Mouse (Mus musculus): ENCODE measurements at regions not wholly inside any gene's neighbourhood (a gene's known extent, or its start where the extent isn't known, plus 50 kb on each side); places are given as distances from the start of the nearest gene placed in this dataset.
A peak's percentile ranks its signal among the peaks of the same experiment; 100 is the strongest.

DNA sequence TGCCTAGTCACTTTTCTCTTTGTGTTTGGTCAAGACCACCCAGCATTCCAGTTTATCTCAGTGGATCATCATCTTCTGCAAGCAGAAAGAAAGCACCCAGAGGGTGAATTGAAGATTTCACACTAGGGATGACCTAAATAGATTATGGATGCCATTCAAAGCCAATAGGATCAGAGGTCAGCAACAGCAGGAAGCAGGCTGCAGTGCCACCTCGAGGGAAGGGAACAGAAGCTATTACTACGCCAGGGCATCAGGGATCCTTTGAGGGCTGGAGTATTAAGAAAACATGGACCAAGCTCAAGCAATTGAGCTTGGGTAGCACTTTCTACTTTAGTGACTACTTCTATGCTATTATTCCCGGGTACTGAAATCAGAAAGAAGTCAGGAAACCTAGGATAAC lies 307.1 kb upstream of the Pitrm1 start:
- WGBS = 46% methylated on average over 3 of the region's 3 CpGs
- Histone ChIP-seq H3K4me1 (ENCODE audit: insufficient read depth, low read length) (no peaks in the 10 kb centered on the region), H3K4me2 (ENCODE audit: low read depth, low read length) (no peak overlapping the region), H3K9me3 (ENCODE audit: low read length) (no peaks in the 10 kb centered on the region), H3K27ac (no peak overlapping the region), H3K27me3 (ENCODE audit: insufficient read depth, low read length) (no peaks in the 10 kb centered on the region), H3K9ac (replicated peaks; ENCODE audit: low read length) (no peak overlapping the region), H3K4me3 (ENCODE audit: low read length) (no peak overlapping the region), H3K36me3 (ENCODE audit: insufficient read depth, low read length) (no peaks in the 10 kb centered on the region)
- DNase-seq (ENCODE audit: low spot score) = no peak
- ATAC-seq = no peak
- TF ChIP-seq CTCF (IDR thresholded peaks at IDR 0.05; ENCODE audit: low read depth) = peak; percentile 20; the same call in 1 of the 2 replicates

DNA sequence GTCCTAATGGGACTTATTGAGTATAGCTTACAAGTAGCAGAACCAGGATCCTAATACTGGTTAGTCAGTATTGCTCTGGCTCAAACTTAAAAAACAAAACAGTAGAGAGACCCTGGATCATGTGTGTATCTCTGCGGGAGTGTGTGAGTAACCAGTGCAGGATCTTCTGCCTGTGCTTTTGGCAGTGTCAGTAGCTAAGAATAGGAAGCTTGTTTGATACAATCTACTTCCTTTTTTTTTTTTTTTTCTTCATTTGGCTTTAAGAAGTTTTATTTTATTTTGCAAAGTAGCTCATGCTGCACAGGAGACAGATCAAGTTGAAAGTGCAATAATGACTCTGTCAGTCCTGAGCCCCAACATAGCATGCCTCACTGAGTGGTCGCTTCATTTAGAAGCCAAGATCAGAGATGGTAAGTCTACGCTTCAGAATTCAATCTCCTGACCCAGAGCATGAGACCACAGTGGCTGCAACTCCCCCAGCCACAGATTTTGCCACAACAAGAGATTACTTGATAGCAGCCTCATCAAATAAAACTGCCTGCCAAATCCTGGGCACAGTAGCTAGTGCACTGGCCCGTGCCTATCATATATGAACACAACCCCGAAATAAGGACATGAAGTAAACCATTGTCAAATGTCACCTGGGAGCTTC lies 306.4 kb upstream of the Pitrm1 start:
- H3K4me3 ChIP-seq (ENCODE audit: low read length) = no peak overlapping the region
- WGBS = 91% methylated on average over 5 of the region's 5 CpGs
- TF ChIP-seq CTCF (IDR thresholded peaks at IDR 0.05; ENCODE audit: low read depth) = no peak

DNA sequence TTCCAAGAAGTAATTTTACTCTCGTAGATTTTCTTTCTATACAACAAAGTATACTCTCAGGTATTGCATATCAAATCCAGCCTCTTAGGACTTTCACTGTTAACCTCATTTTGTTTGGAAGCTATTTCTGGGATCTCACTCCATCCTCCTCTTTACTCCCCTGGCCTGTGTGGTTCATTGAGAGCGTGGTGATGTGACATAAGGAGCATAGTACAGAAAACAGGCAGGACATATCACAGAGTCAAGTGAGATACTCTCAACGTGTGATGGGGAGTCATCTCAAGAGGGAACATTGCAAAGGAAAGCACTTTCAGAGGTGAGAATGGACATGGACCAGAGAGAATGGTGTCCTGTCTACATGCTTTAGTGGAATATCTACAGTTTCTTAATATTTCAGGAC lies 297.8 kb upstream of the Pitrm1 start:
- TF ChIP-seq CTCF (IDR thresholded peaks at IDR 0.05; ENCODE audit: low read depth) = no peak
- 77% methylated on average over 3 of the region's 3 CpGs for WGBS
- ATAC-seq = no peak

More for the DNA sequence above, 306.4 kb upstream of the Pitrm1 start:
- ATAC-seq (no peak), DNase-seq (ENCODE audit: low spot score) (no peak)
- H3K4me2 ChIP-seq (ENCODE audit: low read depth, low read length) = no peak overlapping the region
- no peaks in the 10 kb centered on the region for H3K36me3 ChIP-seq (ENCODE audit: insufficient read depth, low read length)
- no peaks in the 10 kb centered on the region for H3K4me1 ChIP-seq (ENCODE audit: insufficient read depth, low read length)
- no peaks in the 10 kb centered on the region for H3K9me3 ChIP-seq (ENCODE audit: low read length)
- H3K27me3 ChIP-seq (ENCODE audit: insufficient read depth, low read length) = no peaks in the 10 kb centered on the region
- no peak overlapping the region for H3K9ac ChIP-seq (replicated peaks; ENCODE audit: low read length)
- no peak overlapping the region for H3K27ac ChIP-seq

DNA sequence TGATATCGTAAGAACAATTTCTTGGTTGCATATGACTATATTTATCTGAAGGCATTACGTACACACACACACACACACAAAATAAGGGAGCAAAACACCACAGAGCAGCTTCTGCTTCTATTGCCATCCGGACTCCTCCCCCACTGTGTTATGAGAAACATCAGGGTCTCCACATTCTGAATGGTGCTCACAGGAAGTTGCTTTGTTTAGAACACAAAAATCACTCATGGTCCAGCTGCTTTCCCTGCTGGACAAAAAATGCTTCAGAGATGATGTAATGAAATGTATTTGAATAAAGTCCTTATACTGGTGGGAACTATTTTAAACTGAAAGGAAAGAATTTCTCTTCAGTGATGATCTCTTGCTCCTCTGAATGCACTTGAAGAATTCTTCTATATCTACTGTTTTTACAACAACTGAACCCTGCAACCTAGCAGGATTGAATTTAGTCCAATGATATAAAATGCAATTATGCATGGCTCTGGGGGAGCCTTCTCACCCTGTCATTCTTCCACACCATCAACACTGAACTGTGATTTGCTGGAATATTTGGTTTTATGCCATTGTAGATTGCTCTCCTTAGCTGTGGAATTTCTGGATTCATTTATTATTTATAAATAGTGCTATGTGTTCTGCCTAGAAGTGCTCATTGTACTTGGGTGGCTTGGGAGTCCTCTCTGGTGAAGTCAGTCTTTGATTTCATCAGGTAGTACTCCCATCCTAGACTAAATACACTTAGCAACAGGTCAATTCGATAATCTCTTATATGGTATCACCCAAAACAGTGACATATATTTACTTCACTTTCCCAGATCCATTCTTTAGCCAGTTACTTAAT lies 296.7 kb upstream of the Pitrm1 start:
- Histone ChIP-seq H3K4me3 (ENCODE audit: low read length) (no peak overlapping the region), H3K27me3 (ENCODE audit: insufficient read depth, low read length) (no peaks in the 10 kb centered on the region), H3K4me1 (ENCODE audit: insufficient read depth, low read length) (no peaks in the 10 kb centered on the region), H3K36me3 (ENCODE audit: insufficient read depth, low read length) (no peaks in the 10 kb centered on the region), H3K4me2 (ENCODE audit: low read depth, low read length) (no peak overlapping the region), H3K9me3 (ENCODE audit: low read length) (no peaks in the 10 kb centered on the region), H3K27ac (0 out of 2 replicates have a peak overlapping the region, but pooled peaks have one; percentile 17), H3K9ac (replicated peaks; ENCODE audit: low read length) (no peak overlapping the region)
- 40% methylated on average over 4 of the region's 4 CpGs for WGBS
- ATAC-seq (peak; percentile 91), DNase-seq (ENCODE audit: low spot score) (peak; percentile 65)
- TF ChIP-seq CTCF (IDR thresholded peaks at IDR 0.05; ENCODE audit: low read depth) = no peak

More for the DNA sequence above, 297.8 kb upstream of the Pitrm1 start:
- H3K4me2 ChIP-seq (ENCODE audit: low read depth, low read length) = no peak overlapping the region
- H3K9ac ChIP-seq (replicated peaks; ENCODE audit: low read length) = no peak overlapping the region
- H3K9me3 ChIP-seq (ENCODE audit: low read length) = no peaks in the 10 kb centered on the region
- no peak for DNase-seq (ENCODE audit: low spot score)
- no peaks in the 10 kb centered on the region for H3K27me3 ChIP-seq (ENCODE audit: insufficient read depth, low read length)
- H3K4me3 ChIP-seq (ENCODE audit: low read length) = no peak overlapping the region
- no peak overlapping the region for H3K27ac ChIP-seq
- no peaks in the 10 kb centered on the region for H3K36me3 ChIP-seq (ENCODE audit: insufficient read depth, low read length)
- no peaks in the 10 kb centered on the region for H3K4me1 ChIP-seq (ENCODE audit: insufficient read depth, low read length)

DNA sequence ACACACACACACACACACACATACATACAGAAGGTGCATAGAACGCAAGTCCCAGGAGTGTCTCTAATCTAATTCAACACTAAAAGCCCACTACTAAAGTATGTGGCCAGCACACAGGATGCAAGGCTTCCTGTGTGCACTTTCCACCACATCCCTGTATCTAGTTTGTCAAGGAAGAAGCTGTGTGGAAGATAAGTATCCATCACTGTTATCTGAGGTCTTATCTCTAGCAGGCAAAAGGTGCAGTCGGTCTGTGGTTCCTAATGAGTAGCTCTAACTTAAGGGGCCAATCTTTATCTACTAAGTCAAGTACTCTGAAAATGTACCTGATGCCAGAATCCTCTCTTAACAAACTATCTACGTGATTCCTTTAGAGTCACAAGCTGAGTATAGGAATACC lies 295.8 kb upstream of the Pitrm1 start:
- ATAC-seq = no peak
- TF ChIP-seq CTCF (IDR thresholded peaks at IDR 0.05; ENCODE audit: low read depth) = no peak
- WGBS = 90% methylated on average over 3 of the region's 3 CpGs
- H3K4me1 ChIP-seq (ENCODE audit: insufficient read depth, low read length) = no peaks in the 10 kb centered on the region
- no peak for DNase-seq (ENCODE audit: low spot score)
- no peak overlapping the region for H3K9ac ChIP-seq (replicated peaks; ENCODE audit: low read length)
- no peak overlapping the region for H3K4me2 ChIP-seq (ENCODE audit: low read depth, low read length)
- no peaks in the 10 kb centered on the region for H3K9me3 ChIP-seq (ENCODE audit: low read length)
- H3K27ac ChIP-seq = no peak overlapping the region
- H3K4me3 ChIP-seq (ENCODE audit: low read length) = no peak overlapping the region
- no peaks in the 10 kb centered on the region for H3K36me3 ChIP-seq (ENCODE audit: insufficient read depth, low read length)
- no peaks in the 10 kb centered on the region for H3K27me3 ChIP-seq (ENCODE audit: insufficient read depth, low read length)

DNA sequence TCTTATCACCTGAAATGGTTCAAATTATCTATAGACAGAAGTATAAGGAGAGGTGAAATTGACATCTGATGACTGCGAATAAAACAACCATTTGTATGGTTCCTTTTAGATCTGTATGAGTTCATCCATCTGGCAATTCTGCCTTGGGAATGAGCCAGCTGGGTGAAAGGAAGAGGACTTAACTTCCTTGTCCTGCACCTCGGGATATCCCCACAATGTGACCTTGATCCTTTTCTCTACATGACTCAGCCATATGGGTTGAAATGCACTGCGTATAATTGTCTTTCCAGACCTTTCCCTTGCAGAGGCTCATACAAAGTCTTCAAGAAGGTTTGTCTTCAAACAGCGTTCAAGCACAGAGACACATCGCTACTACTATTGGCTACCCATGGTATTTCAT lies 292.6 kb upstream of the Pitrm1 start:
- no peak for DNase-seq (ENCODE audit: low spot score)
- H3K9ac ChIP-seq (replicated peaks; ENCODE audit: low read length) = no peak overlapping the region
- no peak overlapping the region for H3K4me3 ChIP-seq (ENCODE audit: low read length)
- no peak for TF ChIP-seq CTCF (IDR thresholded peaks at IDR 0.05; ENCODE audit: low read depth)
- no peaks in the 10 kb centered on the region for H3K9me3 ChIP-seq (ENCODE audit: low read length)
- H3K27ac ChIP-seq = no peak overlapping the region
- no peaks in the 10 kb centered on the region for H3K4me1 ChIP-seq (ENCODE audit: insufficient read depth, low read length)
- no peak overlapping the region for H3K4me2 ChIP-seq (ENCODE audit: low read depth, low read length)
- no peak for ATAC-seq
- WGBS = 85% methylated on average over 5 of the region's 5 CpGs
- H3K36me3 ChIP-seq (ENCODE audit: insufficient read depth, low read length) = no peaks in the 10 kb centered on the region
- H3K27me3 ChIP-seq (ENCODE audit: insufficient read depth, low read length) = no peaks in the 10 kb centered on the region

Measured in hindbrain, postnatal 0 days (tissue).